Comparison of ENCODE assay signal across 8 mouse cellular contexts in genomic region chr1:133800948-133801393, GRCm38 (mm10). TPM values are rescaled to one million over a fixed set of nuclear protein-coding genes. Genes with fewer than 3 reads are reported as not detected.
DNase-seq lines count a peak whose midpoint lies in the region; ATAC-seq lines count a peak whose summit lies in the region.

Gene Atp2b4, minus strand, starts transcription at chr1:133801041.

- H3K4me1 ChIP-seq in brown adipose tissue, adult 24 weeks (ENCODE audit: control insufficient read depth, insufficient read depth, insufficient read length, low read length), result peaks cover 8% of the 10 kb centered on the region; the same call in 1 of the 2 replicates
- peaks cover 63% of the 10 kb centered on the region for H3K4me1 ChIP-seq in heart, embryonic 13.5 days
- H3K4me1 ChIP-seq in liver, embryonic 12.5 days, result peaks cover 82% of the 10 kb centered on the region
- peaks cover 32% of the 10 kb centered on the region for H3K4me1 ChIP-seq in stomach, embryonic 15.5 days

- 0% methylated on average over 16 of the region's 16 CpGs for WGBS in heart, embryonic 13.5 days
- 2% methylated on average over 16 of the region's 16 CpGs for WGBS in liver, embryonic 12.5 days (ENCODE audit: insufficient replicate concordance)
- under 1% methylated on average over 16 of the region's 16 CpGs for WGBS in stomach, embryonic 15.5 days

- peak within 1 kb of the TSS; percentile 20 for H3K27ac ChIP-seq in brown adipose tissue, adult 24 weeks (replicated peaks; ENCODE audit: low read depth, low read length)
- peak within 1 kb of the TSS; percentile 82 for H3K27ac ChIP-seq in heart, embryonic 13.5 days (replicated peaks)
- peak within 1 kb of the TSS; percentile 96 for H3K27ac ChIP-seq in liver, embryonic 12.5 days
- H3K27ac ChIP-seq in stomach, embryonic 15.5 days, result peak within 1 kb of the TSS; percentile 72

- peak; percentile 87 for ATAC-seq in heart, embryonic 13.5 days (ENCODE audit: extremely low read depth, insufficient number of reproducible peaks, low FRiP score, low TSS enrichment)
- ATAC-seq in liver, embryonic 12.5 days, result peak; percentile 84
- ATAC-seq in stomach, embryonic 15.5 days (ENCODE audit: insufficient read depth, low FRiP score, low read depth), result peak; percentile 86

- peak within 1 kb of the TSS; percentile 73 for H3K4me2 ChIP-seq in heart, embryonic 13.5 days
- H3K4me2 ChIP-seq in liver, embryonic 12.5 days, result peak within 1 kb of the TSS; percentile 82
- H3K4me2 ChIP-seq in stomach, embryonic 15.5 days, result peak within 1 kb of the TSS; percentile 91

- H3K9ac ChIP-seq in heart, embryonic 13.5 days, result peak within 1 kb of the TSS; percentile 86
- peak within 1 kb of the TSS; percentile 90 for H3K9ac ChIP-seq in liver, embryonic 12.5 days
- peak within 1 kb of the TSS; percentile 53 for H3K9ac ChIP-seq in stomach, embryonic 15.5 days

- no peaks in the 10 kb centered on the region for H3K9me3 ChIP-seq in heart, embryonic 13.5 days
- no peaks in the 10 kb centered on the region for H3K9me3 ChIP-seq in liver, embryonic 12.5 days (replicated peaks)
- no peaks in the 10 kb centered on the region for H3K9me3 ChIP-seq in stomach, embryonic 15.5 days

- H3K27me3 ChIP-seq in heart, embryonic 13.5 days (replicated peaks), result no peaks in the 10 kb centered on the region; the same call in 1 of the 2 replicates
- H3K27me3 ChIP-seq in liver, embryonic 12.5 days (replicated peaks), result 0 out of 2 replicates have a peak, but pooled peaks cover 5% of the 10 kb centered on the region
- H3K27me3 ChIP-seq in stomach, embryonic 15.5 days (replicated peaks), result no peaks in the 10 kb centered on the region

- DNase-seq in CD4-positive, CD25-positive, alpha-beta regulatory T cell, adult 2 months (ENCODE audit: low read depth, low spot score), result peak; percentile 94
- peak; percentile 63 for DNase-seq in fat pad, adult 2 months (ENCODE audit: extremely low read depth, low read depth, low spot score)
- peak; percentile 99 for DNase-seq in kidney, postnatal 10 days
- peak; percentile 87 to 93 for DNase-seq in natural killer cell, adult 2 months (ENCODE audit: low spot score in 2 of 2)

- 0 out of 2 replicates have a peak, but pooled peaks cover 5% of the 10 kb centered on the region for H3K36me3 ChIP-seq in heart, embryonic 13.5 days
- H3K36me3 ChIP-seq in liver, embryonic 12.5 days, result peaks cover 12% of the 10 kb centered on the region
- H3K36me3 ChIP-seq in stomach, embryonic 15.5 days, result 0 out of 2 replicates have a peak, but pooled peaks cover 1% of the 10 kb centered on the region

- H3K4me3 ChIP-seq in brown adipose tissue, adult 24 weeks (ENCODE audit: insufficient read depth, low read depth, low read length), result peak within 1 kb of the TSS; percentile 86
- H3K4me3 ChIP-seq in heart, embryonic 13.5 days, result peak within 1 kb of the TSS; percentile 62
- H3K4me3 ChIP-seq in liver, embryonic 12.5 days, result peak within 1 kb of the TSS; percentile 79
- peak within 1 kb of the TSS; percentile 59 for H3K4me3 ChIP-seq in stomach, embryonic 15.5 days (replicated peaks)

RNA-seq across cellular contexts. Expression of gene Atp2b4, which starts in this region (rescaled TPM):
- 7.3 and 9.6 TPM in 2 replicates for polyA plus RNA-seq in brown adipose tissue, adult 24 weeks (2012; ENCODE audit: insufficient read depth, insufficient read length, missing spikeins)
- polyA plus RNA-seq in heart, embryonic 13.5 days (2015; fragmentation: Nextera tagmentation; extraction: Ambion mirVana), result 13.9 and 16.8 TPM in 2 replicates
- 34.1 and 37.6 TPM in 2 replicates for polyA plus RNA-seq in liver, embryonic 12.5 days (2016; fragmentation: Nextera tagmentation; extraction: Ambion mirVana)
- 21.5 and 22.0 TPM in 2 replicates for polyA plus RNA-seq in stomach, embryonic 15.5 days (2015; fragmentation: Nextera tagmentation; extraction: Ambion mirVana)

Comparison
In these comparisons a context has a peak if more than half of its experiments do, and no peak if none do; other contexts are left out.
1. Peak in every context shown above with its lines: DNase-seq, ATAC-seq, H3K4me3 ChIP-seq and H3K27ac ChIP-seq.
2. H3K27ac ChIP-seq: peak in every context shown above with its lines; median percentile 96 in liver, embryonic 12.5 days; 82 in heart, embryonic 13.5 days; 72 in stomach, embryonic 15.5 days; 20 in brown adipose tissue, adult 24 weeks.